Mouse (Mus musculus) intestine, embryonic 16.5 days (tissue): ENCODE measurements around the gene Olfr1394. TPM values are rescaled to one million over a fixed set of nuclear protein-coding genes. Genes with fewer than 3 reads are reported as not detected.
"Not testable (repeated sequence)": the region's sequence is repeated elsewhere in the genome, so short reads cannot be mapped to it uniquely, and the experiment has no call there.

ENCODE experiments used
- ATAC-seq: fragments of 200-750 bp; cut with Nextera tagmentation; 2 replicates; pipeline ENCODE4 v1.8.0; 2017; ENCODE audit warnings: moderate TSS enrichment, moderate library complexity
- H3K27ac ChIP-seq: fragments of 300-500 bp; sonication (generic); 2 replicates; pipeline ENCODE4 v1.5.1; 2014; ENCODE audit warnings: mild to moderate bottlenecking, low read length
- H3K27me3 ChIP-seq: fragments of 300-500 bp; sonication (generic); replicated peaks from 2 replicates; pipeline ENCODE4 v1.6.1; 2014; ENCODE audit warnings: low read length, control low read depth, mixed read lengths; ENCODE audit not compliant: control insufficient read depth, insufficient read depth
- H3K36me3 ChIP-seq: fragments of 300-500 bp; sonication (generic); 2 replicates; pipeline ENCODE4 v1.6.1; 2014; ENCODE audit warnings: low read length, control low read depth; ENCODE audit not compliant: control insufficient read depth, insufficient read depth
- H3K4me1 ChIP-seq: fragments of 300-500 bp; sonication (generic); 2 replicates; pipeline ENCODE4 v1.6.1; 2014; ENCODE audit warnings: low read length, control low read depth, mixed read lengths; ENCODE audit not compliant: control insufficient read depth, insufficient read depth
- H3K4me2 ChIP-seq: fragments of 300-500 bp; sonication (generic); 2 replicates; pipeline ENCODE4 v1.6.1; 2014; ENCODE audit warnings: low read depth, low read length, control low read depth
- H3K4me3 ChIP-seq: fragments of 300-500 bp; sonication (generic); 2 replicates; pipeline ENCODE4 v1.5.1; 2014; ENCODE audit warnings: mild to moderate bottlenecking, low read length
- H3K9ac ChIP-seq: fragments of 300-500 bp; sonication (generic); 2 replicates; pipeline ENCODE4 v1.6.1; 2014; ENCODE audit warnings: low read depth, low read length
- H3K9me3 ChIP-seq: fragments of 300-500 bp; sonication (generic); 2 replicates; pipeline ENCODE4 v1.6.1; 2016; ENCODE audit warnings: low read length, control low read depth; ENCODE audit not compliant: control insufficient read depth
- WGBS: fragments of 180-500 bp; shearing (Covaris S2); extraction: QIAGEN DNeasy Blood & Tissue Kit; methylation state at CpG from one replicate; pipeline ENCODE4 v1.1.7; 2014; 5-methylcytosine and 5-hydroxymethylcytosine counted together
- polyA plus RNA-seq: library from polyadenylated mRNA; unstranded; fragments of >200 nt; fragmentation: Nextera tagmentation; extraction: Ambion mirVana; gene quantifications from 2 replicates; pipeline ENCODE4 v1.2.1, GENCODE M21; 2015

Gene Olfr1394
- polyA plus RNA-seq, 1 experiment from 2014 or later = not detected

DNA sequence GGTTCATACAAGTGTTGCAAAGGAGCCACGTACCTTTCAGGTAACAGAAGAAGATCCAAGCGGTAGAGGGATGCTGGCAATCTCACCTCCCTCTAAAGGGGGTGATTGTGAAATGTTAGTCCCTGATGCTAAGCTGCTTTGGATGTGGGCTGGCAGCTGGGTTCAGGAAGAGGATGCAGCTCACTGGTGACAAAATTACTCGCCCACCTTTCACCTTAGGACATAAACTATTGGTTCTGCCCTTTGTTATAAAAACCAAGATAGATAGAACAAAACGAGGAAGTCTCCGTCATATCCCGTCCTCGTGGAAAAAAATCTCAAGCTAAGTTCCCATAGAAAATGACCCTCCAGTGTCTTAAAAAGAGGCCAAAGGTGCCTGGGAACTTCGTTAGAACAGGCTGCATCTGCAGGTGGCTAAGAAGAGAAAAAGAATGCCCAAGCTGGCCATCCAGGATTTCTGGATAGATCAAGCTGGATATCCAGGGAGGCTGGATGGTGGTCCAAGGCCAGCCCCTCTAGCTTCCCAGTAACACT, 32.8 kb downstream of the Olfr1394 start, which contains the start of gene Btnl9:
Btnl9 (minus strand) TSS at position 205 of the 534 bp plus-strand sequence.
- no peak within 1 kb of the TSS for H3K9ac ChIP-seq
- no peaks in the 10 kb centered on the region for H3K9me3 ChIP-seq
- H3K4me3 ChIP-seq = no peak within 1 kb of the TSS
- H3K36me3 ChIP-seq = no peaks in the 10 kb centered on the region
- no peak within 1 kb of the TSS for H3K27ac ChIP-seq
- 80% methylated on average over 8 of the region's 8 CpGs for WGBS
- no peak for ATAC-seq
- H3K4me1 ChIP-seq = no peaks in the 10 kb centered on the region
- H3K27me3 ChIP-seq = no peaks in the 10 kb centered on the region
- no peak within 1 kb of the TSS for H3K4me2 ChIP-seq

- H3K36me3 ChIP-seq = no peaks in the 10 kb centered on the region
- H3K27ac ChIP-seq = no peak overlapping the region
- no peaks in the 10 kb centered on the region for H3K9me3 ChIP-seq
- no peak overlapping the region for H3K9ac ChIP-seq
- no peaks in the 10 kb centered on the region for H3K27me3 ChIP-seq
- WGBS = 79% methylated on average over 10 of the region's 10 CpGs
- no peak for ATAC-seq
- no peaks in the 10 kb centered on the region for H3K4me1 ChIP-seq
- no peak overlapping the region for H3K4me3 ChIP-seq
- H3K4me2 ChIP-seq = no peak overlapping the region
Observed at GRCm38 (mm10) chr11:49187701-49188100, 33.5 kb downstream of the Olfr1394 start.

- Histone ChIP-seq H3K4me2 (no peak overlapping the region), H3K4me3 (no peak overlapping the region), H3K4me1 (no peaks in the 10 kb centered on the region), H3K36me3 (no peaks in the 10 kb centered on the region), H3K9me3 (no peaks in the 10 kb centered on the region), H3K27ac (no peak overlapping the region), H3K27me3 (no peaks in the 10 kb centered on the region), H3K9ac (no peak overlapping the region)
- ATAC-seq = no peak
- 2% methylated on average over 7 of the region's 7 CpGs for WGBS
Observed at GRCm38 (mm10) chr11:49189737-49190136, 35.6 kb downstream of the Olfr1394 start.

GRCm38 (mm10) chr11:49191083-49191482, 36.9 kb downstream of the Olfr1394 start:
- Histone ChIP-seq H3K9me3 (no peaks in the 10 kb centered on the region), H3K4me1 (no peaks in the 10 kb centered on the region), H3K4me2 (no peak overlapping the region), H3K27ac (no peak overlapping the region), H3K4me3 (no peak overlapping the region), H3K36me3 (no peaks in the 10 kb centered on the region), H3K27me3 (no peaks in the 10 kb centered on the region), H3K9ac (no peak overlapping the region)
- WGBS = 45% methylated on average over 2 of the region's 2 CpGs
- no peak for ATAC-seq

- not testable (repeated sequence) for H3K9ac ChIP-seq, H3K4me3 ChIP-seq, H3K36me3 ChIP-seq, H3K9me3 ChIP-seq, H3K27ac ChIP-seq, ATAC-seq, H3K4me1 ChIP-seq, H3K27me3 ChIP-seq, H3K4me2 ChIP-seq
- 95% methylated on average over 9 of the region's 9 CpGs for WGBS
Observed at GRCm38 (mm10) chr11:49194771-49195170, 40.6 kb downstream of the Olfr1394 start.

DNA sequence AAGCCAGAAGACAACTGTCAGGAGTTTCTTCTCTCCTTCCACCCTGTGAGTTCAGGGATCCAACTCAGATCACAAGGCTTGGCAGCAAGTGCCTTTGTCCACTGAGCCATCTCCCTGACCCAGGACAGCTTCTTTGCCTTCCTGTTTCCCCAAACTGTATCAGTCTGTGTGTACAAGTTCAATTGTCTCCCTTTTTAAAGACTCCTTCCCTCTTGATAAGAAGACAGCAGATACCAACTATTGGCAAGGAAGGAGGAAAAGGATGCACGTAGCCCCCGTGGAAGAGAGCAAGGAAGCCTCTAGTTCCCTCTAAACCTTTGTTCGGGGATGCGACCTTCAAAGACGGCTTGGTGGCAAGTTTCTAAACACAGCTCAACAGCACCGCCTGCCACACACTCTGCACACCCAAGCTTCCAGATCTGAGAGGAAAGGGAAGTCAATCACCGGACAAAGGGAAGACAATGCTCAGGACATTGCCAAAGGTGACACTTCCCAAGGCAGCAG, 41.7 kb downstream of the Olfr1394 start:
- Histone ChIP-seq H3K9me3 (no peaks in the 10 kb centered on the region), H3K9ac (no peak overlapping the region), H3K4me2 (no peak overlapping the region), H3K36me3 (no peaks in the 10 kb centered on the region), H3K27me3 (no peaks in the 10 kb centered on the region), H3K4me3 (no peak overlapping the region), H3K27ac (no peak overlapping the region), H3K4me1 (no peaks in the 10 kb centered on the region)
- no peak for ATAC-seq
- WGBS = 85% methylated on average over 7 of the region's 7 CpGs

GRCm38 (mm10) chr11:49200666-49201065, 46.5 kb downstream of the Olfr1394 start:
- no peaks in the 10 kb centered on the region for H3K27me3 ChIP-seq
- ATAC-seq = no peak
- no peak overlapping the region for H3K4me3 ChIP-seq
- no peaks in the 10 kb centered on the region for H3K36me3 ChIP-seq
- no peak overlapping the region for H3K27ac ChIP-seq
- H3K4me2 ChIP-seq = no peak overlapping the region
- H3K9me3 ChIP-seq = no peaks in the 10 kb centered on the region
- peaks cover 5% of the 10 kb centered on the region for H3K4me1 ChIP-seq
- H3K9ac ChIP-seq = no peak overlapping the region

DNA sequence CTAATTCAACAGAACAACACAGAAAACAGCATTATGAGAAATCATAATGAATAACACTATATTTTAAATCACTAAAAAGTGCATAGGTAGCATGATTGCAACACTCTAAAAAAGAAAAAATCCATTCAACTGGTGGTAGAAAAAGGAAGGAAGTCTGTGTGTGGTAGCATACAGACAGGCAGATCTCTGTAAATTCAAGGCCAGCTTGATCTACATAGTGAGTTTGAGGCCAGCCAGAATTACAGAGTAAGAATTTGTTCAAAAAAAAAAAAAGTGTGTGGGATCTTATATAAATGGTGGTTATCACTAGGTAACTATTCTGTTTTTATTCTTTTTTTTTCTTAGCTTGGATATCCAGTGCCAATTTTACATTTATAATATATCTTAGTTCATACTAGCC, 47.0 kb downstream of the Olfr1394 start:
- H3K4me3 ChIP-seq = no peak overlapping the region
- H3K9me3 ChIP-seq = no peaks in the 10 kb centered on the region
- H3K27me3 ChIP-seq = no peaks in the 10 kb centered on the region
- no peaks in the 10 kb centered on the region for H3K36me3 ChIP-seq
- H3K27ac ChIP-seq = no peak overlapping the region
- no peak overlapping the region for H3K4me2 ChIP-seq
- peaks cover 5% of the 10 kb centered on the region for H3K4me1 ChIP-seq
- no peak for ATAC-seq
- no peak overlapping the region for H3K9ac ChIP-seq

GRCm38 (mm10) chr11:49202071-49202470, 47.9 kb downstream of the Olfr1394 start:
- no peak for ATAC-seq
- Histone ChIP-seq H3K27me3 (no peaks in the 10 kb centered on the region), H3K9ac (peak overlapping the region; percentile 90)

GRCm38 (mm10) chr11:49202523-49203061, 48.4 kb downstream of the Olfr1394 start:
- H3K36me3 ChIP-seq = no peaks in the 10 kb centered on the region
- peak overlapping the region; percentile 98 for H3K27ac ChIP-seq
- H3K4me1 ChIP-seq = peaks cover 5% of the 10 kb centered on the region
- no peaks in the 10 kb centered on the region for H3K27me3 ChIP-seq
- 2% methylated on average over 10 of the region's 10 CpGs for WGBS
- H3K4me2 ChIP-seq = peak overlapping the region; percentile 87
- peak; percentile 16 for ATAC-seq
- H3K4me3 ChIP-seq = peak overlapping the region; percentile 78
- peak overlapping the region; percentile 90 for H3K9ac ChIP-seq
- H3K9me3 ChIP-seq = no peaks in the 10 kb centered on the region

More at GRCm38 (mm10) chr11:49202071-49202470, 47.9 kb downstream of the Olfr1394 start:
- H3K4me1 ChIP-seq = peaks cover 5% of the 10 kb centered on the region
- H3K9me3 ChIP-seq = no peaks in the 10 kb centered on the region
- peak overlapping the region; percentile 98 for H3K27ac ChIP-seq
- 53% methylated on average over 2 of the region's 2 CpGs for WGBS
- H3K36me3 ChIP-seq = no peaks in the 10 kb centered on the region
- H3K4me3 ChIP-seq = peak overlapping the region; percentile 78
- peak overlapping the region; percentile 87 for H3K4me2 ChIP-seq
